Mouse (Mus musculus): ENCODE results near the gene Acsf2.

GRCm38 (mm10) chr11:94598437-94599120 lies 3.1 kb downstream of the Acsf2 start:
- TF ChIP-seq GATA1 (IDR thresholded peaks at IDR 0.05; ENCODE audit: low read length) (no peak), TAL1 (IDR thresholded peaks at IDR 0.05; ENCODE audit: low read length) (no peak)
